ENCODE assay signal across 8 mouse cellular contexts in the genomic region with DNA sequence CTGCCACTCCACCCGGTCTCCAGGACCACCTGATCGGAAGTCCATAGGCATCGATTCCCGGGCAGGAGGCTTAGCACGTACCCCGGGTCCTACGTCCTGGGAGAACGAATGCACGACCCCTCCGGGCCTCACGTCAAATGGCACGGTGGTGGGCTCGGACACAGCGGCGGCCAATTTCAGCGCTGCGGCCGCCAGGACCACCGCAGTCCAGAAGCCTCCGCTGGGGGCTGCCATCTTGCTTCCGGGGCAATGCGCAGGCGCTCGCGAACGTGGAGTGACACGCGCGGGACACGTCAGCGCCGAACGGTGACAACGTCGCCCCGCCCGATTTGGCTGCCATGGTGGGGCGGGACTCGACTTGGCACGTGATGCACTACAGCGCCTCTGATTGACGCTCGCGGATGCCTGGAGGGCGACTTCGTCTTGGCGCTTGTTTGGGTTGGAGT. TPM values are rescaled to one million over a fixed set of nuclear protein-coding genes. Genes with fewer than 3 reads are reported as not detected.
DNase-seq lines count a peak whose midpoint lies in the region; ATAC-seq and TF ChIP-seq lines count a peak whose summit lies in the region.

A gene (minus strand): TSS at position 263 of the 446 bp plus-strand sequence.

- ATAC-seq in heart, embryonic 15.5 days (replicated peaks; ENCODE audit: insufficient number of reproducible peaks, insufficient read depth, low FRiP score, low read depth): peak; percentile 91
- peak; percentile 88 for ATAC-seq in liver, embryonic 14.5 days (ENCODE audit: insufficient read depth)
- ATAC-seq in neural tube, embryonic 11.5 days (ENCODE audit: insufficient read depth, low FRiP score, low TSS enrichment): peak; percentile 85
- peak; percentile 92 for ATAC-seq in stomach, postnatal 0 days (ENCODE audit: low FRiP score, low TSS enrichment)

- peak within 1 kb of the TSS; percentile 85 for H3K4me2 ChIP-seq in heart, embryonic 15.5 days
- peak within 1 kb of the TSS; percentile 73 for H3K4me2 ChIP-seq in liver, embryonic 14.5 days (ENCODE audit: low read depth)
- peak within 1 kb of the TSS; percentile 74 for H3K4me2 ChIP-seq in neural tube, embryonic 11.5 days (ENCODE audit: low read depth)
- H3K4me2 ChIP-seq in stomach, postnatal 0 days (replicated peaks; ENCODE audit: low read depth): peak within 1 kb of the TSS; percentile 83

- H3K4me3 ChIP-seq in forebrain, embryonic 10.5 days: peak within 1 kb of the TSS; percentile 79
- peak within 1 kb of the TSS; percentile 91 for H3K4me3 ChIP-seq in heart, embryonic 15.5 days
- H3K4me3 ChIP-seq in liver, embryonic 14.5 days (ENCODE audit: insufficient read depth in 1 of 2, low read depth in 2 of 2, low read length in 2 of 2): peak within 1 kb of the TSS; percentile 79 to 84
- H3K4me3 ChIP-seq in neural tube, embryonic 11.5 days (ENCODE audit: low read depth, low read length): peak within 1 kb of the TSS; percentile 82
- peak within 1 kb of the TSS; percentile 67 for H3K4me3 ChIP-seq in stomach, postnatal 0 days (ENCODE audit: low read depth, low read length)

- no peaks in the 10 kb centered on the region for H3K9me3 ChIP-seq in forebrain, embryonic 10.5 days
- no peaks in the 10 kb centered on the region for H3K9me3 ChIP-seq in heart, embryonic 15.5 days (replicated peaks)
- H3K9me3 ChIP-seq in liver, embryonic 14.5 days (ENCODE audit: control insufficient read depth, low read length): no peaks in the 10 kb centered on the region
- H3K9me3 ChIP-seq in neural tube, embryonic 11.5 days (ENCODE audit: control insufficient read depth, low read length): no peaks in the 10 kb centered on the region
- H3K9me3 ChIP-seq in stomach, postnatal 0 days (ENCODE audit: control insufficient read depth, low read length): no peaks in the 10 kb centered on the region

- DNase-seq in CD8-positive naive resting alpha-beta T cell, adult 2 months (ENCODE audit: low read depth in 2 of 2, low spot score in 2 of 2): peak; percentile 91 to 92
- peak; percentile 87 for DNase-seq in c-Kit-positive CD71-negative TER-119-negative erythroid progenitor cells, embryonic 14.5 days (ENCODE audit: low read depth)
- DNase-seq in forebrain, embryonic 10.5 days (ENCODE audit: extremely low spot score, low spot score): peak; percentile 94
- peak; percentile 97 for DNase-seq in kidney, postnatal 25 days
- DNase-seq in liver, embryonic 14.5 days (ENCODE audit: low read depth in 3 of 3, low spot score in 3 of 3): peak; percentile 87 to 88 (median 88)
- DNase-seq in neural tube, embryonic 11.5 days (ENCODE audit: low spot score): peak; percentile 95
- peak; percentile 97 for DNase-seq in stomach, postnatal 0 days (ENCODE audit: low spot score)

- no peak for TF ChIP-seq EP300 in liver, embryonic 14.5 days (IDR thresholded peaks at IDR 0.05; ENCODE audit: low read depth)
- TF ChIP-seq EP300 in stomach, postnatal 0 days (optimal IDR thresholded peaks at IDR 0.05): no peak

- TF ChIP-seq CTCF in liver, embryonic 14.5 days (IDR thresholded peaks at IDR 0.05; ENCODE audit: low read depth): peak; percentile 29; the same call in 1 of the 2 replicates
- peak; percentile 26; the same call in 1 of the 2 replicates for TF ChIP-seq CTCF in stomach, postnatal 0 days (IDR thresholded peaks at IDR 0.05; ENCODE audit: low read depth)

- peaks cover 66% of the 10 kb centered on the region for H3K36me3 ChIP-seq in forebrain, embryonic 10.5 days (replicated peaks)
- peaks cover 48% of the 10 kb centered on the region for H3K36me3 ChIP-seq in heart, embryonic 15.5 days
- peaks cover 10% of the 10 kb centered on the region for H3K36me3 ChIP-seq in liver, embryonic 14.5 days (replicated peaks; ENCODE audit: control insufficient read depth, insufficient read depth, low read depth)
- H3K36me3 ChIP-seq in neural tube, embryonic 11.5 days (ENCODE audit: control insufficient read depth, insufficient read depth, low read length): peaks cover 6% of the 10 kb centered on the region; the same call in 1 of the 2 replicates
- peaks cover 9% of the 10 kb centered on the region; the same call in 1 of the 2 replicates for H3K36me3 ChIP-seq in stomach, postnatal 0 days (ENCODE audit: control insufficient read depth, insufficient read depth, low read length)

- WGBS in forebrain, embryonic 10.5 days: under 1% methylated on average over 47 of the region's 47 CpGs
- under 1% methylated on average over 47 of the region's 47 CpGs for whole genome bisulfite sequencing in heart, embryonic 15.5 days
- WGBS in liver, embryonic 14.5 days (ENCODE audit: insufficient replicate concordance): under 1% methylated on average over 47 of the region's 47 CpGs
- under 1% methylated on average over 47 of the region's 47 CpGs for WGBS in neural tube, embryonic 11.5 days
- WGBS in stomach, postnatal 0 days: under 1% methylated on average over 47 of the region's 47 CpGs

- H3K4me1 ChIP-seq in forebrain, embryonic 10.5 days: peaks cover 32% of the 10 kb centered on the region
- peaks cover 25% of the 10 kb centered on the region for H3K4me1 ChIP-seq in heart, embryonic 15.5 days (replicated peaks)
- H3K4me1 ChIP-seq in liver, embryonic 14.5 days (replicated peaks; ENCODE audit: control insufficient read depth in 2 of 2, insufficient read depth in 2 of 2, low read length in 1 of 2): peaks cover 0 to 10% of the 10 kb centered on the region in 2 experiments; a peak in 3 of 4 replicates
- H3K4me1 ChIP-seq in neural tube, embryonic 11.5 days (ENCODE audit: control insufficient read depth, insufficient read depth, low read length): peaks cover 18% of the 10 kb centered on the region
- H3K4me1 ChIP-seq in stomach, postnatal 0 days (replicated peaks; ENCODE audit: control insufficient read depth, insufficient read depth): 0 out of 2 replicates have a peak, but pooled peaks cover 7% of the 10 kb centered on the region

- no peaks in the 10 kb centered on the region for H3K27me3 ChIP-seq in forebrain, embryonic 10.5 days (ENCODE audit: poor library complexity, severe bottlenecking)
- no peaks in the 10 kb centered on the region for H3K27me3 ChIP-seq in heart, embryonic 15.5 days
- H3K27me3 ChIP-seq in liver, embryonic 14.5 days (ENCODE audit: control insufficient read depth, insufficient read depth, low read length): no peaks in the 10 kb centered on the region
- no peaks in the 10 kb centered on the region for H3K27me3 ChIP-seq in neural tube, embryonic 11.5 days (ENCODE audit: control insufficient read depth, insufficient read depth, low read length)
- no peaks in the 10 kb centered on the region for H3K27me3 ChIP-seq in stomach, postnatal 0 days (ENCODE audit: control insufficient read depth, insufficient read depth, low read length)

- peak within 1 kb of the TSS; percentile 87 for H3K9ac ChIP-seq in heart, embryonic 15.5 days
- H3K9ac ChIP-seq in liver, embryonic 14.5 days (replicated peaks): peak within 1 kb of the TSS; percentile 82
- H3K9ac ChIP-seq in neural tube, embryonic 11.5 days (ENCODE audit: low read length): peak within 1 kb of the TSS; percentile 77
- peak within 1 kb of the TSS; percentile 70 for H3K9ac ChIP-seq in stomach, postnatal 0 days (ENCODE audit: low read length)

- H3K27ac ChIP-seq in forebrain, embryonic 10.5 days: peak within 1 kb of the TSS; percentile 85
- H3K27ac ChIP-seq in heart, embryonic 15.5 days: peak within 1 kb of the TSS; percentile 74
- H3K27ac ChIP-seq in liver, embryonic 14.5 days: peak within 1 kb of the TSS; percentile 44
- no peak within 1 kb of the TSS for H3K27ac ChIP-seq in neural tube, embryonic 11.5 days (ENCODE audit: low read depth, low read length)
- peak within 1 kb of the TSS; percentile 71 for H3K27ac ChIP-seq in stomach, postnatal 0 days (replicated peaks)

RNA-seq across cellular contexts. Expression of the gene that starts here (rescaled TPM):
- polyA plus RNA-seq in forebrain, embryonic 10.5 days (2016; fragmentation: Nextera tagmentation; extraction: Ambion mirVana): 75.5 and 78.5 TPM in 2 replicates
- 62.3 and 80.2 TPM in 2 replicates for polyA plus RNA-seq in heart, embryonic 15.5 days (2015; fragmentation: Nextera tagmentation; extraction: Ambion mirVana)
- 35.9 and 37.3 TPM in 2 replicates for polyA plus RNA-seq in liver, embryonic 14.5 days (2012; rRNA removed)
- polyA plus RNA-seq in liver, embryonic 14.5 days (2014; fragmentation: Nextera tagmentation; extraction: Ambion mirVana): 48.8 and 50.3 TPM in 2 replicates
- polyA plus RNA-seq in neural tube, embryonic 11.5 days (2014; fragmentation: Nextera tagmentation; extraction: Ambion mirVana): 67.7 and 71.2 TPM in 2 replicates
- polyA plus RNA-seq in stomach, postnatal 0 days (2015; fragmentation: Nextera tagmentation; extraction: Ambion mirVana): 77.0 and 83.0 TPM in 2 replicates
